Mouse (Mus musculus): ENCODE results near the gene Usp50.
A peak's percentile ranks its signal among the peaks of the same experiment; 100 is the strongest.

Gene Usp50

DNA sequence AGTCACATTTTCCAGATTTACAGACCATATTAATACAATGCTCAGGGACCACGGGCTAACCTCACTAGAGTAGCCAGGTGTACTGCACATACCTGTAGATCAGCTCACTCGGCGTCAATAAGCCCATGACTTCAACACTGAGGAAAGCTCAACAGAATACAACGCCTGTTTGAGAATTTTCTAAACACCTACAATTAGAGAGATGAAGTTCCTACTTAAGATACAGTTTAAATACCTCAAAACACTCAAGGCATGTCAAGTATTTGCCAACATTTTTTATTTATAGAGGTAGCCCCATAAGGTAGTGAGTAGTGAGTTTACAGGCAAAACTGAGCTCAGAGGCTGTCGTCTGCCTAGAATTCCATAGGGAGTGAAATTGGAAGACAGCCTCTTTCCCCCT is 39.9 kb downstream of the Usp50 start:
- no peak for DNase-seq (ENCODE audit: low spot score in 2 of 2)

DNA sequence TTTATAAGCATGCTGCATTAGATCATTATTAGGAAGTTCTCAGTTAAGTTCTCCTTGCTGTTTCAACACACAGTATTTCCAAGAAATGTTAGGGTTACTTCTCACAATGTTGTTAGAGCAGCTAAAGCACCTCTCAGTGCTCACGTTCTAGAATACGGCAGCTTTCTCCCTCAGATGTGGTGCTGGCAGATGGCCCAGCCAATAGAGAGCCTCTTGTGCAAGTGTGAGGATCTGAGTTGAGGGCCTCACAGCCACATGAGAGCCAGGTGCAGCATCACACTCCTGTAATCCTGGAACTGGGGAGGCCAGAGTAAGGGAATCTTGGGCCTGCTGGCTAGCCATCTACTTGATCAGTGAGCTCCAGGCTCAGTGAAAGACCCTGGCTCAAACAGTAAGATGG is 43.0 kb downstream of the Usp50 start:
- no peak for DNase-seq (ENCODE audit: low spot score in 2 of 2)

DNA sequence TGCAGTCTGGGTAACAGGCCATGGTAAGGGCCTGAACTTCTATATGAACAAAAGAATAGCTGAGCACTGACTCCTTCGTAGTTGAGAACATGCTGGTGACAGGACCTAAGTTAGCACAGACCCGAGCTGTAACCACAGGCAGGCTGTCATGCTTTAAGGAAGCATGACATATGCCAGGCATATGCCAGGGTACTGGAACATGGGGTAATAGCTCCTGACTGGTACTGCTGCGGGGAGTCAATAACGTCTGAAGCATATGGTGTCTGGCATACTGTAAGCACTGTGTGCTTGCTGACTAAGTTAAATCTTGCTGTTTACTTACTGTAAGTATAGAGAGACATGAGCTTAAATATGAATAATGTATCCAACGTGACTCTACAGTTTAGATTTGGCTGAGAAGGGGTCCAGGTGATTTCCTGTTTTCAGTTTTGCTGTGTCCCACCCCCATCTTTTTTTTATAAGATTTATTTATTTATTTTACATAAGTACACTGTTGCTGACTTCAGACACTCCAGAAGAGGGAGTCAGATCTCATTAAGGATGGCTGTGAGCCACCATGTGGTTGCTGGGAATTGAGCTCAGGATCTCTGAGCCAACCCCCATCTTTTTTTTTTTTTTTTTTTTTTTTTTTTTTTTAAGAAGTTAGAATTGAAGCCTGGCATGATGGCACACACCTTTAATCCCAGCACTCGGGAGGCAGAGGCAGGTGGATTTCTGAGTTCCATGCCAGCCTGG is 47.8 kb downstream of the Usp50 start:
- DNase-seq (ENCODE audit: low spot score in 2 of 2): no peak

DNA sequence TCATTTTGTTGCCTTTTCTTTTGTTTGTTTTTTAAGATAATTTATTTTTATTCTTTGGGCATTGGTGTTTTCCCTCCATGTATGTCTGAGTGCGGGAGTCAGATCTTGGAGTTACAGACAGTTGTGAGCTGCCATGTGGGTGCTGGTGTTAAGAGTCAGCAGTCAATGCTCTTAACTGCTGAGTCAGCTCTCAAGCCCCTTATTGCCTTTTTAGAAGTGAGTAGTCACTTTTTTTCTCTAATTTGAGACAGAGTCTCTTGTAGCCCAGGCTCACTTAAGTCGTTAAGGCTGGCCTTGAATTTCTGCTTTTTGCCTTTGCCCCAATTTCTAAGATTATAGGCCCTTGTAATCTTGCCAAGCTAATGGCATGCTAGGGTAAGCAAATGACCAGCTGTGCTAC is 52.8 kb downstream of the Usp50 start:
- DNase-seq (ENCODE audit: low spot score in 2 of 2): no peak

DNA sequence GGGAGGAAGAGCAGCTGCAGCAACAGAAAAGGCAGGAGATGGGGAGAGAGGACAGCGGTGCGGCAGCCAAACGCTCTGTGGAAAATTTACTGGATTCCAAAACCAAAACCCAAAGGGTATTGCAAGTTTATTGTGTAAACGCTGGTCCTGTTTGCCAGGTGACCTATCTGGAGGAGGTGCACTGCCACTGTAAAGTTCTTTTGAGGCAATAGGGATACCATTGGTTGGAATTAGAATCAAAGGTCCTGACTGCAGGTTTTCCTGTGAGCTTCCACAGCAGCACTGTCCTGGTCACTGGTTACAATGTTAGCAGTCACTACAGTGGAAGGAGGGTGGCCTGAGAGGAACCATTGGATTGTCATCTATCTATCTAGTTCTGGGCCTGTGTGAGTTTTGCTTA is 54.1 kb downstream of the Usp50 start:
- DNase-seq (ENCODE audit: low spot score in 2 of 2): no peak

DNA sequence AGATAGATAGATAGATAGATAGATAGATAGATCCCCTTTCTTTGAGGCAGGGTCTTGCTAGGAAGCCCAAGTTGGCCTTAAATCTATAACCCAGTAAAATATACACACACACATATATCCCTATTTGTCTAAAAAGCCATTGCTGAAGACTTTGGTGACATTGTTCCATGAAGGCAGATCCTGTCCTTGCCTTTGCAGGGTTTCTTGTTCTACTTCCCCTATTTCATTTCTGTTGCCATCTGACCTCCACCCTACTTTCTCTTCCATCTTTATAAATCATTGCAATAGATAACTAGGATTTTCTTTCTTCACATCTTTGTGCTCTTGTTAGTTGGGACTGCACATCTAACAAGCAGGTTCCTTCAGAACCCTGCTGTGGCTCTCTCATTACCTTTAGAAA is 70.3 kb downstream of the Usp50 start:
- no peak for DNase-seq (ENCODE audit: low spot score in 2 of 2)

DNA sequence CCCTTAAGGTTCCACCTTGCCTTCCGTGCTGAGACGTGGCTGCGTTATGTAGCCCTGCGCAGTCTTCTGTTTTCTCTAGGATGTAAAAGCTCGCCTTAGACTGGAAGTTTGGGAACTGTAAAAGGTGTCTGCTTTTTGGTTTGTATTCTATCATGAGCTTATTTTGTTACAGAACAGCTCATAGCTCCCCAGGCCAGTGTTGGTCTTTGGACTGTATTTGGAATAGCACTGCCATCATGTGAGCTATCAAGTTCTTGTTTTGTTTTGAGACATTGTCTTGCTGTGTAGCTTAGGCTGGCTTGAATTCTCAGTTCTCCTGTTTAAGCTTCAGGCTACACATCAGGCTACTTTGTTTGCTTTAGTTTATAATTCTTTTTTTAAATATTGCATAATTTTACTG is 70.7 kb downstream of the Usp50 start:
- DNase-seq (ENCODE audit: low spot score in 2 of 2): no peak

DNA sequence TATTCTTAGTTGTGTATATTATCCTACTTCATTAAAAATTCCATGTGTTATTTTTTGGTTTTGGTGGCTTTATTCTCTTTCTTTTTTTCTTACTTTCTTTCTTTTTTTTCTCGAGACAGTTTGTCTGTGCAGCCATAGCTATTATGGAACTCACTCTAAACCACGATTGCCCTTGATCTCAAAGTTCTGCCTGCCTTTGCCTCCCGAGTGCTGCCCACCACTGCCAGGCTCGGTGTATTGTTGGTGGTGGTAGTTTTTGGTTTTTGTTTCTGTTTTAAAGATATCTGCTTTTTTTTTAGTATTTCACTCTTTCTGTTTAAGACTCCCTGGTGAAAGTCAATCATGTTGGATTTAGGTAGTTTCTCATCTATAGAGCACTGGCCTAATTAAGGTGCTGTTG is 74.9 kb downstream of the Usp50 start:
- no peak for DNase-seq (ENCODE audit: low spot score in 2 of 2)

DNA sequence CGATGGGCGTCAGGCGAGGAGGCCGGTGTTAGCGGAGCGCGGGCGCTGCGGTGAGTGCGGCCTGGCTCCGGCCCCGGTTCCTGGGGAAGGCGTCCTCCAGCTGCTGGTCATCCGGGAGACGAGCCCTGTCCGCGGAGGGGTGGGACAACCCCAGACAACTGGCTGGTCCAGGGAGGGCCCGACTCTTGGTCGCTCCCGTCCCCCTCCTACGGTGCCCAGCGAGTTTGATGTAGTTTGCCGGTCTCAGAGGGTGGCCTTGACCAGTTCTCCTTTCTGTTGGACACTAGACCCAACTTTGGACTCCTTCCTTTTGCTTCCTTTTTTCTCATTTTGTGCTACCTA is 75.9 kb downstream of the Usp50 start:
- DNase-seq (ENCODE audit: low spot score in 2 of 2): no peak

DNA sequence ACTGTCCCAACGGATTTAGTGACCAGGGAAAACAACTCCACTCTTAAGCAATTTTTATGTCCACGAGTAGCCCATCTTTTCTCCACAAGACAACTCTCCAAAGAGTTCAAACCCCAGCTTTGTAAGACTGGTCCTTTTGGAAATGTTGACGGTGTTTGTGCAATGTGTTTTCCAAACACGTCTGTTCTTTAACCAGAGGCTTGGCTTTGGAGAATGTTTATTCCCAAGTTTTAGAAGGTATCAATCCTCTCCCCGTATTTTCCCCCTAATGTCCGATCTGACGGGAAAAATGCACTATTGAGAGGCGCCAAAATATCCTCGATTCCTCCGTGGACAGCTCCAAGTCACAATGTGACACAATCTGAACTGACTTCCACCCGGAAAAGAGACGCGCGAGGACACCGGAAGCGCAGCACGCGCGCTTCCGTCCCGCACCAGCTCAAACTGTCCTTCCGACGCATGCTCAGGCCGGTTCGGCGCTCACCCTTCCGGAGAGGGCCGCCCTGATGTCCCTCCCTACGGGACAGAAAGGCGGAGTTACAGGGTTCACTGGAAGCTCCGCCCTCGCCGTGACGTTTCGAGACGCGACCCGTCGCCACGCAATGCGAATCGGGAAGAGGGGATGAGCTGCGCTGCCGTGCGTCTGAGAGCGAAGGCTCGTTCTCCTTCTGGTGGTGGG is 76.4 kb downstream of the Usp50 start, which contains the start of gene Usp8:
Usp8 (plus strand) TSS at position 570 of the 679 bp plus-strand sequence.
- peak; percentile 98 to 99 for DNase-seq (ENCODE audit: low spot score in 2 of 2)

DNA sequence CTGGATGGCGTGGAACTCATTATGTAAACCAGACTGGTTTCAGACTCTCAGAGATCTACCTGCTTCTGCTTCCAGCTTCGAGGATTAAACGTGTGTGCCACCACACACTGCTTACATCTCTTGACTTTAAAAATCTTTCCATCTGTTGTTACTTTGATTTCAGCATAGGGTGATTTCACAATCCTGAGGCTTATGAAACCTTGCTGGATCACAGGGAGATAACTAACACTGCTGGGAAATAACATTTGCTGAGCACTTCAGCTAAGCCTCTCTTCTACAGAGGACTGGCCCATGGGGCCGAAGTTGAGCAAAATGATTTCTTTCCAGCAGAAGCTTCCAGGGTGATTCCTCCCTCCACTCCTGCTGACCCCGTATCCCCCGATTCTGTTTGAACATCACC is 88.0 kb downstream of the Usp50 start:
- no peak for DNase-seq (ENCODE audit: low spot score in 2 of 2)

DNA sequence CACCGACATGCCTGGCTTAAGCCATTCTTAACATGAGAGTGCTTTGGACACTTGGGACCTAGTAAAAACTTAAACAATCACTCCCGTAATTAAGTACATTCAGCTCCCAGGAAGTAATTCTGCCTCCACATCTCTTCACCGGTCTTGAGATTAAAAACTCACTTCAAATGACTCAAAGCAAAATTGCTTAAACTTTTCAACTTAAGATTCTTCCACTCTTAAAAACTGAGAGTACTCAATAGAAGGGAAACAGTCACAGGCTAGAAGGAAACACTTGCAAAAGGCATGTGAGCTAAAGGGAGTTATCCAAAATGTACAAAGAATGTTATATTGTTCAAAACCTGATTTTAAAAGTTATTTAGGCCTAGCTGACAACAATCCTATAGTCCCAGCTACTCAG is 92.0 kb downstream of the Usp50 start:
- DNase-seq (ENCODE audit: low spot score in 2 of 2): no peak

DNA sequence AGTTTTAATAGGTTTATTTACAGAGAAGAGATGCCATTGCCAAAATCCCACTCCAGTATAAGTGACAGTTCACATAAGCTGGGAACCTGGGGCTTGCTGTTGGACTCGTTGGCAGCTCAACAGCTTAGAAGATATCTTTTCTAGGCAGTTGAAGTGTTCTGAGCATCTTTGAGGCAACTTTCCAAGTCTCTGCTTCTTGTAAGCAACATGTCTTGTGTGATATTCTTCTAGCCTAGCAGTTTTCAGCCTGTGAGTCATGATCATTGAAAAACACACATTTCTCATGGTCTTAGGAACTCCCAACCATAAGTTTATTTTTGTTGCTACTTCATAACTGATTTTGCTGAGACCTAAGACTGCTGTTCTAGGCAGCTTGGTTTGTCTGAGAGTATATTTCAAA is 100.3 kb downstream of the Usp50 start:
- no peak for DNase-seq (ENCODE audit: low spot score in 2 of 2)

DNA sequence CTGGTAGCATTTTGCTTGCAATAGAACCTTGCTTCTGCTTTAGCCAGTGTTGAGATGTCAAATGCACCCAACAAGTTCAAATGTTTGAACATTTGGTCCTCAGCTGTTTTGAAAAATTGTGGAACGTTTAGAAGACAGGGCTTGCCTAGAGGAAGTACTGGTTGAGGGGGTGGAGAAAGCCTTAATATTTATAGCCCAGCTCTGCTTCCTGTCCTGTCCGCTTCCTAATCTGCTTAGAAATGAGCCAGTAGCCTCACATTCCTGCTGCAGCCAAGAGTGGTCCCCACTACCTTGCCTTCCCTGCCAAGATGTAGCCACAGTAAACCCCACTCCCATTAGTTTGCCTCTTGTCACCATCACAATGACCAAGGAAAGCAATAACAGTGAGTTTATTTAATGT is 100.9 kb downstream of the Usp50 start:
- DNase-seq (ENCODE audit: low spot score in 2 of 2): no peak

DNA sequence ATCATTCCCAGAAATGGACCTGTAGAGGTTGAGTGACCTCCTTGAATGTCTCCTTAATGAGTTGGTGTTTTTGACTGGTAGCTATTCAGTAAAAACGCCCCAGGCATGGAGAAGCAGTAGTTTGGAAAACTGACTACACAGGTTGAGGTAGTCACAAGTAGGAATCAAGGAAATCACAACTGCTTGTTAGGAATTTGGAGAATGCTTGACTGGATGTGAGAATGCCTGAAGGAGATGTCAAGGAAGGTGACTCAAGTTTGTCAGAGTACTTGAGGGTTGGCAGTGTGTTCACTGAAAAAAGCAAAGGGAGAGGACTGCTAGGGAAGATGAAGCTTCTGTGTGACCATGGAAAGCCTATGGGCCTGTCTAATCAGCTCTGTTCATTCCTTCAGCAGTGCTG is 105.9 kb downstream of the Usp50 start:
- DNase-seq (ENCODE audit: low spot score in 2 of 2): no peak

DNA sequence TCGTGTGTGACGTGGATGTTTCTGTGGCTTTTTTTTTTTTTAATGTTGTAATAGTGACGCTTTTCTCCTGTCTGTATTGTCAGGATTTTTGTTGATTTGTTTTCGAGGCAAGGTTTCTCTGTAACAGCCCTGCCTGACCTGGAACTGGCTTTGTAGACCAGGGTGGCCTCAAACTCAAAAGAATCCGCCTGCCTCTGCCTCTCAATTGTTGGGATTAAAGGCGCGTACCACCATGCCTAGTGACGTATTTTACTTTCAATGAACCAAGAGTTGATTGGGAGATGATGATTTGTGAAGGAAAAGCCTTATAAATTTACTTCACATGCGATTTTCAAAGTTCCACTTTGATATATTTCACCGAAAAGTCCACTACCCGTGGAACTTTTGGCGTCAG is 107.2 kb downstream of the Usp50 start, which contains the start of gene Gabpb1:
Gabpb1 (minus strand) TSS at position 216 of the 394 bp plus-strand sequence.
- no peak for DNase-seq (ENCODE audit: low spot score in 2 of 2)

DNA sequence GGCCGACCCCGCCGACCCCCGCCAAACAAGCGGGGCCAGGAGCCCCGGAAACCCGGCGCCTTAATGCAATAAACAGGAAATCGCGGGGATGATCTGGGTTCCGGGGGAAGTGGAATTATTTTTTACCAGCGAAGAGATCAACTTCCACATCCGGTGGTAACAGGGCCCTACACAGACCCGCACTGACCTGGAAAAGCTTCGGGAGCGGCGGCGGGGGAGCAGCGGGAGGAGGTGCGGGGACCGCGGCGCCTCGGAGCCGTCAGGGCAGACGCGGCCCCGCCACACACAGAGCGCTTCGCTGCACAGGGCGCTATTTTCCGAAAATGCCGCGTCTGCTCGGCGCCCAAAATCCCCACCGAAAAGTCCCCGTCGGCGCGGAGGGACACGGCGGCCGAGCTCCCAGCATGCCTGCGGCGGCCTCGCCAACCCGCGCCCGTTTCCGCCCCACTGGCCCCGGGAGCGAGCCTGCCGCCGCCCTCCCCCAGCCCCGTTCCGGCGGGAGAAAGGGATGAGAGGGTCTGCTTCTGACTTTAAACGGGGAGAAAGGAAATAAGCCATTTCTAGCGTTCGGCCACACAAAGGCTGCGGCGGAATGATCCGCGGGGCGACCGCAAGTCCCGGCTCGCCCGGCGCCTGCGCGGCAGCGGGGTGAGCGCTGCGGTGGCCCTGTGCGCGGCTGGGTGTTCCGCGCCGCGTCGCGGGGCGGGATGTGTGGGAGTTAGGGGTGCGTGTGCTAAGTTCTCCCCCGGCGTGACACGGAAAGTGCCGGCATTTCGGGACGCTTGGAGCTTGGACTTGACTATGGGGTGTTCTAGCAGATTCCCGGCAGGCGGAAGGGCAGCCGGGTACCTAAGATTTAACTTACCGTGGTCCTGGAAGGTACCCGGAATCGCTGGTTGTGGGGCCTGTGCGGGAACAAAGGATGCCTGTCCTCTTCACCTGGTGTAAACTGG is 107.8 kb downstream of the Usp50 start:
- peak; percentile 88 to 89 for DNase-seq (ENCODE audit: low spot score in 2 of 2)

DNA sequence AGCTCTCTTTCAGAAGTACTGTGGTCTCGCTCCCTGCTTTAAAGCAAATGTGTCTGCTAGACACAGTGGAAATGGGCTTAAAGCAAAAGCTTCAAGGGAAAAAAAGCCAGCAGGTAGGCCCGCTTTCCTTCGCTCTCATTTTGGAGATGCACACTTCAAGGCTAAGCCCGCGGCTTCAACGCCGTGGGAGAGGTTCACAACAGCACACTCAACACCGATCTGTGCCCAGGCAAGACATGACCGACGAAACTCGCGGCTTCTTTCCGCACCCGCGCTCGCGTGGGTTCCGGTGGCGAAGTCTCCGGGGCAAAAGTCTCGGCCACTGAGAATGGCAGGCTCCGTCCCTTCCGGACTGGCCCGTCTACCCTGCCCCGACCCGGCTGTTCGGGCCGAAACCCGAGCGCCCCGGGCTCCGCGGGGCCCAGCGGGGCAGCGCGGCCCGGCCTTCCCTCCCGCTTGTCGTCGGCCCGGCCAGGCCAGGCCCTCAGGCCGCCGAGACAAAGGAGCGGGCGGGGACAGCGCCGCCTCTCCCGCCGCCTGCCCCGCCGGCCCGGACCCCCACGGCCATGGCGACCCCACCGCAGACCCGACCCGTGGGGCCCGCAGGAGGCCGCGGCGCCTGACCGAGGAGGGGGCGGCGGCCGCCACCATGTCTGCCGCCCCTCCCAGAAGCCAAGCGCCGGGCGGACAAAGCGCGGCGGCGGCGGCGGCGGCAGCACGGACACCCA is 108.7 kb downstream of the Usp50 start:
- DNase-seq (ENCODE audit: low spot score in 2 of 2): peak; percentile 31 to 43

DNA sequence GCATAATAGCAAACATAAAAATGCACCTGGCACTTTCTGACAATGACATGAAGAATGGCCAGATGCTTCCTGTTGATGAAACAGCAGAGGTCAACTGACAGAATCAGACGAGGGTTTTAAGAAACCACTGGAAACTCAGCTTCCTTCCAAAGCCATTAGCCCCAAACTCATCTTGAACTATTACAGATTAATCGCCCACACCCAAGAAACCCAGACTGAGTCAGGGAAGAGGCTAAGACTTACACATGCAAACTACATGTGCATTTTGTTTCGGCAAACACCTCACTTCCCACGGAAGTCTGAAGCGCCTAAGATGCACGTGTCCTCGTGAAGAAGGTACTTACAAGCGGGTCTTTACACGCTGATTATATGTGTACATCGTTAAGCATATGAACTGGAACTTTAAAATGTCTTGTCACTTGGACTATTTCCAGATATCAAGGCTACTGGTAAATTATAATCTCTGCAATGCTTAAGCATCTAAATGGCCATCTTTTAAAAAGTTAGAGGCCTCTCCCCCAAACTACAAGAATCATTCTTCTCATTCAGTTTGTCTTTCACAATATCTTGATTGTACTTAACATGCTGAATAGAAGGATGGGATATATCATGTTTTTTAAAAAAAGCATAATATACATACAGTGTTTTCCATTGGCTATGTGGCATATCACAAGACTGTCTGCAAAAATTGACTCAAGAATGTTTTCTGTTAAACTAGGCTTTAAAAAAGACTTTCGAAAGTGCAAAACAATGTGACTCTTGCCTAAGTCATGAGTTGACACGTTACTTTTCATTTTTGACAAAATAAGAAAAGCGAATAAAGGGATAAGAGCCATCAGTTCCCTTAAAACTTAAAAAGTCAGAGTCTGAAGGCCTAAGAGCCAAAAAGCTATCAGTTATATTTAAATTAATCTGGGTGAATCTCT is 109.7 kb downstream of the Usp50 start:
- DNase-seq (ENCODE audit: low spot score in 2 of 2): no peak

DNA sequence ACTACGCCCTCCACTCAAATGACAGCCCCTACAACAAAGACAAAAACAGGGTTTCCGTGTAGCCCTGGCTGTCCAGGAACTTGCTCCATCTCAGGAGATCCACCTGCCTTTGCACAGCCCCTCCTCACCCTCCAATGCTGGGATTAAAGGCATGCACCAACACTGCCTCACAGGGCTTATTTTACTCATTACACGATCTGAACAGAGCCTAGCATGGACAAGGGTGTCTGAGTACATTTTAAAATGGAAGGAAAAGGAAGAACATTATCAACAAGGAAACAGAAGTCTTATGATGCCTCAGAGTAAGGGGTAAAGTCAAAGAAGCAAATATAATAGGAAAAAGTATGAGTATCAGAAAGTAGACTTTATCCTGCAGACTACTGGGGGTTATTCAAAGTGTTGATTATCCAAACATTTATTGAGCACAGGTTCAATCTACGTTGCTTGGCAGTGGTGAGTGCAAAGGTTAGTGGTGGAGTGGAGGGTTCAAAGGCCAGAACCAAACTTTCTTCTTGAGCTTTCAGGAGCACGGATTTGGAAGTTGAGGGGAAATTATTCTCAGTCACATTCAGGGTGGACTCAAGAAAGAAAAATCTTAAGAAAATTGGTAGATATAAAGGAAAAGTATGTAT is 114.5 kb downstream of the Usp50 start:
- no peak for DNase-seq (ENCODE audit: low spot score in 2 of 2)

Measured in frontal cortex, postnatal 36 days (tissue).